Mouse (Mus musculus) liver, postnatal 0 days (tissue): Measurements from ENCODE around the gene Smarcd1.

Experiments
- CTCF ChIP-seq: sonication (generic); IDR thresholded peaks from 2 replicates; pipeline ENCODE4 v1.5.1; 2016; ENCODE audit warnings: antibody characterized with exemption, low read depth
- EP300 ChIP-seq: IDR thresholded peaks from 2 replicates; pipeline ENCODE4 v1.6.1; 2016; ENCODE audit warnings: antibody characterized with exemption, low read depth, mild to moderate bottlenecking

DNA sequence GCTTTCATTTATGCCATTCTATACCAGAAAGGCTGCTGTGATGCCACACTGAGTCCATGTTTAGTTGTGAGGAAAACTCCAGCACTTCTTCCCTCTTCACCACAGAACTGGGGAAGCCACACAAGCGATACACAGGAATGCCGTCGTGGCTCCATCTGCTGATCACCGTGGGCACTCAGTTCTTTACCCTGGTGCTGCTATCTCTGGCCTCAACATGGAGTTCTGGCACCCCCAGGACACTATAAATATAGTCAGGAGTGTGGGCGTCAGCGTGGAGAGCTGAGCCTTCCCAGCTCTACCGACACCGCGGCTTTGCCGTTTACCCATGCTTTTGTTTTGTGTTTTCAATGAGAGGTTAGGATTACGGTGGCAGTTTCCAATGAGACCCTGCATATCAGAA, 34.7 kb downstream of the Smarcd1 start:
- TF ChIP-seq CTCF, result no peak
- TF ChIP-seq EP300, result no peak
